Mouse (Mus musculus) hematopoietic stem cell, adult 5-6 weeks (primary cell): ENCODE results near the gene Htr1f. TPM values are rescaled to one million over a fixed set of nuclear protein-coding genes. Genes with fewer than 3 reads are reported as not detected.

ENCODE experiments used
- ATAC-seq, 2 experiments: fragments of 125-278 bp in 1 of 2; replicated peaks in 1 of 2; 2 replicates each; pipeline ENCODE4 v1.8.0; 2016 to 2017; ENCODE audit warnings: inconsistent platforms in 2 of 2, mild to moderate bottlenecking in 2 of 2, moderate number of reproducible peaks in 2 of 2, low read depth in 1 of 2, moderate TSS enrichment in 1 of 2; ENCODE audit not compliant: low FRiP score in 2 of 2, poor library complexity in 2 of 2, severe bottlenecking in 2 of 2, insufficient read depth in 1 of 2, low TSS enrichment in 1 of 2
- total RNA-seq: library from RNA; stranded (forward); fragments of 172-1452, 232-1000 nt; gene quantifications from 2 replicates; pipeline ENCODE4 v1.2.3, GENCODE M21; 2017

The Htr1f gene
- total RNA-seq, 1 experiment from 2014 or later = not detected

GRCm38 (mm10) chr16:64880986-64881385 lies 224.7 kb downstream of the Htr1f start:
- ATAC-seq = no peak

- peak; percentile 26 to 38; a peak in 2 of 4 replicates for ATAC-seq
Measured at GRCm38 (mm10) chr16:64879735-64880134, 225.9 kb downstream of the Htr1f start.

GRCm38 (mm10) chr16:64878611-64879132 lies 227.0 kb downstream of the Htr1f start:
- no peak for ATAC-seq

DNA sequence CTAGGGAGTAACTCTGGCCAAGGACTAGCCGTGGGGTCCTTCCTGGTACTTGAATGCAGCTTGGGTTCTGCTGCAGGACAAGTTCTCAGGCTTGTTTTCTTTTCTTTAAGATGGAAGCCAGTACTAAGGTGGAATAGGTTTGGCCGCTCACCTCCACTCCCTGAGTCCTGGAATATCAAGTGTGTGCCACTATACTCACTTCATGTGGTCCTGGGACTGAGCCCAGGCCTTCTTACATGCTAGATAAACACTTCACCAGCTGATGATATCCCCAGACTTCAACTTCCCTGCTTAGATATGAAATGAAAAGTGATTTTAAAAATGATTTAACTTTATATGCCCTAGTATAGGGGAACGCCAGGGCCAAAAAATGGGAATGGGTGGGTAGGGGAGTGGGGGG lies 228.3 kb downstream of the Htr1f start:
- ATAC-seq = no peak

DNA sequence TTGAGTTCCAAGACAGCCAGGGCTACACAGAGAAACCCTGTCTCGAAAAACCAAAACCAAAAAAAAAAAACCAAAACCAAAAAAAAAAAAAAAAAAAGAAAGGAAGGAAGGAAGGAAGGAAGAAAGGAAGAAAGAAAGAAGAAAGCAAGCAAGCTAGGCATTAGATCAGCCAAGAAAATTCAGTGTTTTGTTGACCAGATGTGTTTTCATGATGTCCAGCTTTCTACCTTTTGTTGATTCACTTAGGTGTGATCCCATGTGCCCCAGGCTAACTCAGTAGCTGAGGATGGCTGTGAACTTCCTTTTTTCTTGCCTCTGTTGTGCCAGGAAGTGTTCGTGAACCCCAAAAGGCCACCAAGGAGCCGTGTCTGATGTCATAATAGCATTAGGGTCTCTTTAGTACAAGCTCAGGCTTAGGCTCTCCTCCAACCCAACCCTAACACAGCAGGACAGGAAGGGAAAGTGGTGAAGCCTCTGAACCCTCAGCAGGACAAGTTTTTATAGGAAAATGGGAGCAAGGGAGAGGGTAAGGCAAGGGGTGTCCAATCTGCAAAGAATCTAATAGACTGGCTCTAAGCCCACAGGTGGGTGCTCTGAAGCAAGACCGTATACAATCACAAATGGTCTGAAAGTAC lies 228.9 kb downstream of the Htr1f start:
- no peak for ATAC-seq

GRCm38 (mm10) chr16:64875822-64876221 lies 229.8 kb downstream of the Htr1f start:
- no peak for ATAC-seq

- no peak for ATAC-seq
Measured at GRCm38 (mm10) chr16:64875384-64875783, 230.3 kb downstream of the Htr1f start.
